ENCODE assay signal across 13 mouse cellular contexts in genomic region chr6:128075453-128076003, GRCm38 (mm10).
DNase-seq lines count a peak whose midpoint lies in the region; ATAC-seq lines count a peak whose summit lies in the region.
"Had no signal": no experiment of that assay in that cellular context is flagged by ENCODE, and none has a peak within 500 bp of the region (broad histone marks: within the 10 kb centered on the region; RNA-seq: fewer than 3 reads in every experiment).

No protein-coding gene starts in this region.

- H3K4me2 ChIP-seq in heart, embryonic 15.5 days, result no peak overlapping the region; the same call in 1 of the 2 replicates
- H3K4me2 ChIP-seq in limb, embryonic 12.5 days, result no peak overlapping the region
- no peak overlapping the region for H3K4me2 ChIP-seq in midbrain, embryonic 16.5 days (ENCODE audit: low read length)
- H3K4me2 ChIP-seq: midbrain, embryonic 11.5 days had no signal

- peak overlapping the region; percentile 71 for H3K27ac ChIP-seq in heart, embryonic 15.5 days
- peak overlapping the region; percentile 56 for H3K27ac ChIP-seq in limb, embryonic 12.5 days
- H3K27ac ChIP-seq in midbrain, embryonic 16.5 days (ENCODE audit: low read length), result no peak overlapping the region
- H3K27ac ChIP-seq: hindbrain, embryonic 10.5 days; liver, embryonic 14.5 days had no signal

- H3K9me3 ChIP-seq in heart, embryonic 15.5 days (replicated peaks), result no peaks in the 10 kb centered on the region
- no peaks in the 10 kb centered on the region for H3K9me3 ChIP-seq in limb, embryonic 12.5 days
- H3K9me3 ChIP-seq in midbrain, embryonic 16.5 days (replicated peaks; ENCODE audit: control insufficient read depth, low read length, poor library complexity, severe bottlenecking), result no peaks in the 10 kb centered on the region
- H3K9me3 ChIP-seq: hindbrain, embryonic 10.5 days had no signal

- H3K4me1 ChIP-seq in heart, embryonic 15.5 days (replicated peaks), result peaks cover 79% of the 10 kb centered on the region
- H3K4me1 ChIP-seq in limb, embryonic 12.5 days (replicated peaks), result peaks cover 73% of the 10 kb centered on the region
- H3K4me1 ChIP-seq in midbrain, embryonic 16.5 days (ENCODE audit: control insufficient read depth, insufficient read depth, low read length), result peaks cover 4% of the 10 kb centered on the region

- no peak overlapping the region for H3K9ac ChIP-seq in heart, embryonic 15.5 days
- H3K9ac ChIP-seq in limb, embryonic 12.5 days (replicated peaks), result no peak overlapping the region
- H3K9ac ChIP-seq in midbrain, embryonic 16.5 days (ENCODE audit: low read depth, low read length), result no peak overlapping the region
- H3K9ac ChIP-seq: liver, embryonic 14.5 days had no signal

- 36% methylated on average over 5 of the region's 5 CpGs for WGBS in heart, embryonic 15.5 days
- WGBS in limb, embryonic 12.5 days, result 72% methylated on average over 5 of the region's 5 CpGs
- 76% methylated on average over 5 of the region's 5 CpGs for WGBS in midbrain, embryonic 16.5 days

- no peak for ATAC-seq in heart, embryonic 15.5 days (replicated peaks; ENCODE audit: insufficient number of reproducible peaks, insufficient read depth, low FRiP score, low read depth)
- ATAC-seq in limb, embryonic 12.5 days (ENCODE audit: insufficient number of reproducible peaks, insufficient read depth, low FRiP score, low TSS enrichment, low read depth), result no peak
- no peak for ATAC-seq in midbrain, embryonic 16.5 days
- ATAC-seq: Patski had no signal

- no peaks in the 10 kb centered on the region for H3K27me3 ChIP-seq in heart, embryonic 15.5 days
- no peaks in the 10 kb centered on the region for H3K27me3 ChIP-seq in limb, embryonic 12.5 days
- H3K27me3 ChIP-seq in midbrain, embryonic 16.5 days (ENCODE audit: control insufficient read depth, insufficient read depth, low read depth, low read length), result no peaks in the 10 kb centered on the region
- H3K27me3 ChIP-seq: Patski had no signal

- DNase-seq in gastrocnemius, adult 18-20 months (ENCODE audit: low spot score), result peak; percentile 24
- no peak for DNase-seq in gastrocnemius, postnatal 4 days (ENCODE audit: low spot score in 2 of 2)
- DNase-seq in 3134 (ENCODE audit: extremely low read depth, insufficient read length, low spot score), result peak; percentile 66
- no peak for DNase-seq in ovary, postnatal 36 days (ENCODE audit: low spot score)
- DNase-seq: adrenal gland, postnatal 10 days; retina, postnatal 1 day had no signal

- no peaks in the 10 kb centered on the region for H3K36me3 ChIP-seq in heart, embryonic 15.5 days
- 0 out of 2 replicates have a peak, but pooled peaks cover 6% of the 10 kb centered on the region for H3K36me3 ChIP-seq in limb, embryonic 12.5 days
- H3K36me3 ChIP-seq in midbrain, embryonic 16.5 days (ENCODE audit: control insufficient read depth, insufficient read depth, low read length), result no peaks in the 10 kb centered on the region

- no peak overlapping the region for H3K4me3 ChIP-seq in heart, embryonic 15.5 days
- H3K4me3 ChIP-seq in limb, embryonic 12.5 days (replicated peaks), result no peak overlapping the region
- no peak overlapping the region for H3K4me3 ChIP-seq in midbrain, embryonic 16.5 days (ENCODE audit: low read depth, low read length)
- H3K4me3 ChIP-seq: hindbrain, embryonic 10.5 days had no signal

Comparison
In these comparisons a context has a peak if more than half of its experiments do, and no peak if none do; other contexts are left out.
1. DNase-seq: peak in gastrocnemius, adult 18-20 months (single experiment) and 3134 (single experiment); none in gastrocnemius, postnatal 4 days (0 of 2) and ovary, postnatal 36 days (single experiment).